Mouse (Mus musculus) lung, adult 2 months (tissue): ENCODE measurements around the gene Col4a1.

Source experiments
- CTCF ChIP-seq: fragments of 200-500 bp; IDR thresholded peaks from 2 replicates; pipeline ENCODE4 v1.5.1; 2011; ENCODE audit warnings: mild to moderate bottlenecking, low read length, control low read depth; ENCODE audit not compliant: insufficient read depth
- POLR2A ChIP-seq: fragments of 200-500 bp; IDR thresholded peaks from 2 replicates; pipeline ENCODE4 v1.6.1; 2011; ENCODE audit warnings: low read depth, mild to moderate bottlenecking, control low read depth, low read length, borderline replicate concordance; ENCODE audit errors: extremely low read depth

GRCm38 (mm10) chr8:11181420-11182147 lies 131.0 kb downstream of the Col4a1 start:
- TF ChIP-seq CTCF: no peak
- TF ChIP-seq POLR2A: no peak
